Mouse (Mus musculus): ENCODE data around the gene Fam160b1.
A peak's percentile ranks its signal among the peaks of the same experiment; 100 is the strongest.

Fam160b1 gene

DNA sequence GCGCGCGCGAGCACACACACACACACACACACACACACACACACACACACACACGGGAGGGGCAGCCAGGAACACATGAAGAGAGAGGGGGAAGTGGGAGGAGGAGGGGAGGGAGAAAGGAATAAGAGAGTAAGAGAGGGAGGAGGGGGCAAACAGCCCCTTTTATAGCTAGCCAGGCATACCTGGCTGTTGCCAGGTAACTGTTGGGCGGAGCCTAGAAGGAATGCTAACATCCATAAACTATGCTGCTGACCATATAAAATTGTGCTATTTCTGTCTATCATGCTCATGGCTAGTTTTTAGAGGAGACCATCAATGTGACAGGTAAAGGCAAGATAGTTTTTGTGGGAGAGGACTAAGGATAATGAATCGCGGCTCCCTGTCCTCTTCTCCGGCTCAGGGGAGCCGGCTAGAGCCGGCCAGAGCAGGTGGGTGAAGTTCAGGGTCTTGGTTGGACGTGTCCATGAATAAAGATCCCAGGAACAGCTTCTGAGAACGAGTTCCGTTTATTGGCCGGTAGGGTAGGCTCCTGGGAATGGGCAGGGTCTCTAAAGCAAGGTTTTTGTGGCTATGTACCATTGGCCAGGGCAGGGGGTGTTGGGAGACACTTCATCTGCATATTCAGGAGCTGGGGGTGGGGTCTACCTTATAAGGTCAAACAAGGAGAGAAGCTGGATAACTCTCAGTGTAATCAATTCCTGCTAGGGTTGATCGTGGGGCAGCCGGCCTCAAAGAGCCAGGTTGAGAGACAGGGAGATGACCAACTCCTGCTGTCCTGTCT is 57.5 kb downstream of the Fam160b1 start:
- peak; percentile 33 for DNase-seq (ENCODE audit: extremely low spot score, low spot score)

DNA sequence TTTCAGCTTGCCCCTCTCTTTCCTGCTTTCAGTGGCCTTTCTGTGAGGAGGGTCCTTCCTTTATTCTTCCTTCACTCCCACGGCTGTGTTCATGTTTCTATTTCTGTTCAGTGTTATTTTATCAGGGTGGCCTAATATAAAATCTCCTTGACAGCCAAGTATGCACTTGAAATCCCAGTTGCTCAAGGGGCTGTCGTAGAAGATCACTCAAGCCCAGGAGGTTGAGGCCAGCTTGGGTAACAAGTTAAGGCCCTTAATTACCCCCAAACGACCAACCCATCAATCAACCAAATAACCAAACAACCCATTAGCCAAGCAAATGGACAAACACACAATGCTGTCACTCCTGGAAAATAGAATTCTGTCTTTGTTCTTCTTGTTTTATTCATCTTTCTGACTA is 62.9 kb downstream of the Fam160b1 start:
- DNase-seq (ENCODE audit: extremely low spot score, low spot score), result no peak

DNA sequence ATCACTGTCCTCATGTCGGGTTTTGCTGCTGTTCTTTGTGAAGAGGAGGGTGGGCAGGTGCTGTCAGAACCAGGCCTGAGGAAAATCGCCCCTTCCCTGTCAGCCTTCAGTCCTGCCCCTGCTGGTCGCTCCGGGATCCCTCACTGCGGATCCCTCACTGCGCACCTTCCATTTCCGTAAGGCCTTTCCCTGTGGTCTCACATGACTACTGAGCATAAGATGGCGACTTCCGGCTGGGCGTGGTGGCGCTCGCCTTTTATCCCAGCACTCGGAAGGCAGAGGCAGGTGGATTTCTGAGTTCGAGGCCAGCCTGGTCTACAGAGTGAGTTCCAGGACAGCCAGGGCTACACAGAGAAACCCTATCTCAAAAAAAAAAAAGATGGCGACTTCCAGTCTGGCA is 64.8 kb downstream of the Fam160b1 start:
- DNase-seq (ENCODE audit: extremely low spot score, low spot score), result no peak

DNA sequence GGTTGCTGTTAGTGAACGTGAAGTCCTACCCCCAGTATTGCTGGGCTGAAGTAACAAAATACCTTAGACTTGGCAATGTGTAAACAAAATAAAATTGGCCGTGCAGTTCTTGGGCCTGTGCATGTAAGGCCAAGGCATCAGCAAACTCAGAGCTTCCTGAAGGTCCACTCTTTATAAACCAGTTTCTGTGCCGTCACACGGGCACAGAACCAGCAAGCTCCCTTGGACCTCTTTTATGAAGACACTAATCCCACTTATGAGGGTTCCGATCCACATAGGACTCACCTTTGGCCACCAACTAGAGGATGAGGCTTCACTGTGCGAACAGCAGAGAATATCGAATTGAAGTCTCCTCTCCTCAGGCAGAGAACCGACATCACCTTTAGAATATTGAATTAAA is 66.4 kb downstream of the Fam160b1 start:
- DNase-seq (ENCODE audit: extremely low spot score, low spot score), result no peak

DNA sequence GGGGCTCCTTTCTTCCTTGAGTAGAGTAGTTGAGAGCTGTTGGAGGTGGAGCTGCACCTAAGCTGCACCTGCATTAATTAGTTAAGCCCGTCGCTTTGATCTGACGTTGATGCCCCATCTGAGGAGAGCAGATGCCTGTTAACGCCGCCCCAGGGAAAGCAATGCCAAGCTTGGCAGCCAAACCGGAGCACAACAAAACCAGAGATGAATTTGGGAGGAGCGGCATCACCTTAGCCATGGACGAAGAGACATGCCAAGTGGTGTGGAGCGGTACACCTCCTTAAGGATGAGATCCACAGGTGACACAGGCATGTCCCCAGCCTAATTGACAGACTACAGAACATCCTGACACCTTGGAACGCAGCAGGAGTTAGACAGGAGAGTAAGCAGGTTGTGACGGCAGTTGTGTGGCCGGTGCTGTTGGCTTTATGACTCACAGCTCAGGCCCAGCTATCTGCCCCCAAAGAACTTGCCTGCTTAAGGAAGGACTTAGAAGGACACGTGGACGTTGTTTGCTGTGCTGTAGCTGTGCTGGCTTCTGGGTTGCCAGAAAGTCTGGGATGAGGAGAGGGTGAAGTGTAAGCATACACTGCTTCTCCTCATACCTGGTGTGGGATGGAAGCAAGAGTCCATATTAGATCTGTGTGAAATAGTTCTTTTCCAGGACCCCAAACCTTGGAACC is 67.4 kb downstream of the Fam160b1 start:
- DNase-seq (ENCODE audit: extremely low spot score, low spot score), result no peak

DNA sequence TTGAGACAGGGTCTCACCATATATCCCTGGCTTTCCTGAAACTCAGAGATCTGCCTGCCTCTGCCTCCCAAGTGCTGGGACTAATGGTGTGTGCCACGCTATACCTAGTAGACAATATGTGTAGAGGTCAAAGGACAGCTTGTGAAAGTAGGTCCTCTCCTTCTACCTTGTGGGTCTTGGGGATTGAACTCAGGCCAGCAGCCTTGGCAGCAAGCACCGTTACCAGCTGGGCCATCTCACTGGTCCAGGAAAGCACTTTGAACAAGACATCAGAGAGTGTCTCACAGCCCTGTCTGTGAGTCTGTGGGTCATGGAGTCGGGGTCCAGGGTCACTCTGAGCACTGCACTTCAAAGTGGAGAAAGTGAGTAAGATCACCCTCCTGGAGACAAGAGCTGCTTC is 68.2 kb downstream of the Fam160b1 start:
- DNase-seq (ENCODE audit: extremely low spot score, low spot score), result no peak

DNA sequence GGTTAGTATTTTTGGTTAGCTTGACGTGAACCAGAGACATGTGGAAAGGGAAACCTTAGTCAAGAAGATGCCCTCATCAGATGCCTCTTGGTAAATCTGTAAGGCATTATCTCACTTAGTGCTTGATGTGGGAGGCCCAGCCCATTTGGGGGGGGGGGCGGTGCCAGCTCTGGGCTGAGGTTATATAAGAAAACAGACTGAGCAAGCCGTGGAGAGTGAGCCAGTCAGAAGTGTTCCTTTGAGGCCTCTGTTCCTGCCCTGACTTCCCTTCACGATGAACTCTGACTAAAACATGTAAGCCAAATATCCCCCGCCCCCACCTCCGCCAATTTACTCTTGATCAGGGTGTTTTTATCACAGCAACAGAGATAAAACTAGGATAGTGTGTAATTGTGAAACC is 69.4 kb downstream of the Fam160b1 start:
- no peak for DNase-seq (ENCODE audit: extremely low spot score, low spot score)

DNA sequence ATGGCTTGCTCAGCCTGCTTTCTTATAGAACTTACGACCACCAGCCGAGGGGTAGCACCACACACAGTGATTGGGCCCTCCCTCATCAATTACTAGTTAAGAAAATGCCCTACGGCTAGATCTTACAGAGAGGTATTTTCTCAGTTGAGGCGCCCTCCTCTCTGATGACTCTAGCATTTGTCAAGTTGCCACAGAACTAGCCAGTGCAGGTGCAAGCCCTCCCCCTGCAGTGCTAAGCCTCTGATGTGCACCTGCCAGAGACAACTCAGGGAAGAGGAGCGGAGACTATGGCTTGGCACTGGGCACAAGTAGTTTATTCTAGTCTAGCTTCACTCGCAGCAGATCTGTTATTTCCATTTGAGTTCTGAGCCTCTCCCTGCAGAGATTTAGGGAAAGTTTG is 71.0 kb downstream of the Fam160b1 start:
- DNase-seq (ENCODE audit: extremely low spot score, low spot score), result no peak

DNA sequence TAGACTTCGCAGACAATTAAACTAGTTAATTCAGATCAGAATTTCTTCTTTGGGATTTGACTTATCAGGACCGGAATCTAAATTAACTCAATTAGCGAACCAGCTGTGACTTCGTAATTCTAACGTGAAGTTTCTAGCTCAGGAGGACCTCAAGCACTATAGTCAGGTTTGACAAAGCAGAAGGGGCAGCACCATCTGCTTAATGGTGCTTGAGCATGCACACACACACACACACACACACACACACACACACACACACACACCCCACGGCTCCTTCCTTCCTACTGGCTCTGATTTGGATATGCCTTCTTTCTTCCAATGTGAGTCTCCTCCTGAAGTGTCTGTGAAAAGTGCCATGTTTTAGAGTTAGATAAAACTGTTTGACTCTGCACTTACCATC is 73.5 kb downstream of the Fam160b1 start:
- no peak for DNase-seq (ENCODE audit: extremely low spot score, low spot score)

DNA sequence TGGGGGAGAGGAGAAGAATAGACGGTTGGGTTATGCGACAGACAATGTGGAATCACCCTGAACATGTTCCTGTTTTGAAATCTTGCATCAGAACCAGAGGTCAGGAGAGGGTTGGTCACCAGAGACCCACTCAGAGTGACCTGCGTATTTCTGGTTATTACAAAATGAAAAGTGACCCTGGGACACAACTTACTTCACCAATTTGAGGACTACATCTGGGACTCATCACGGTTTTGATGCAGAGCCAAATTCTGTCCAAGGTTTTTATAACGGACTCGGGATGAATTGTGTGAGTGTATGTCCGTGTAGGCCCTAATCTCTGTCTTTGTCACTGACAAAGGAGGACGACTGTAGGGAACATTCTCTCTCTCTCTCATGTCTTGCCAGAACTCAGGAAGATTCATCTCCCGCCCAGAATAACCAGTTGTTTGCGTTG is 76.1 kb downstream of the Fam160b1 start:
- DNase-seq (ENCODE audit: extremely low spot score, low spot score), result no peak

DNA sequence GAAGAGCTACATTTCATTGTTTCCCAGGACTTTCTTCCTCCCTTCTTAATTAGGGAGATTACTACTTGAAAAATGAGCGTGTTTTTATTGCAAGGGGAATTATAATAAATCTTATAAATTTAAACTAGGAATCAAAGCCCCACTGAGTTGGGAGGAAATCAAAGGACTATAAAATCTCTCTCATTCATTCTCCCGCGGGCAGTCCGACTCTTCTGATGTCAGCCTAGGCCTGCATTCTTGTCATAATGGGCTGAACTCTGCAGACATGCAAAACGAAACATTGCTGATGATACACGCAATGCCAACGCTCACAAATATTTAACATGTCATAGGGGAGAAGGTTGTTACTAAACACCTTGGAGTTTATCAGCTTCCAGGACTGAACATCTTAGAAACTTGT is 76.6 kb downstream of the Fam160b1 start:
- DNase-seq (ENCODE audit: extremely low spot score, low spot score), result no peak

Data from neural tube, embryonic 10.5 days (tissue).